Mouse (Mus musculus) right cerebral cortex, postnatal 10 days (tissue): ENCODE results near the gene Carm1.
A peak's percentile ranks its signal among the peaks of the same experiment; 100 is the strongest.

Experiments used
- DNase-seq, 2 experiments: peaks; one replicate each; pipeline ENCODE4 v3.0.0; 2021; ENCODE audit warnings: low spot score in 2 of 2

The Carm1 gene

GRCm38 (mm10) chr9:21575253-21575652 is 28.6 kb downstream of the Carm1 start:
- no peak for DNase-seq

GRCm38 (mm10) chr9:21576286-21576685 is 29.6 kb downstream of the Carm1 start:
- DNase-seq = no peak

- DNase-seq = no peak
Observed at GRCm38 (mm10) chr9:21578226-21578625, 31.5 kb downstream of the Carm1 start.

- DNase-seq = no peak
Observed at GRCm38 (mm10) chr9:21585401-21585800, 38.7 kb downstream of the Carm1 start.

GRCm38 (mm10) chr9:21587678-21588349 is 41.1 kb downstream of the Carm1 start:
- DNase-seq = peak in 1 of 2 experiments; percentile 50

- peak in 1 of 2 experiments; percentile 49 for DNase-seq
Observed at GRCm38 (mm10) chr9:21588350-21588749, 41.7 kb downstream of the Carm1 start.

GRCm38 (mm10) chr9:21589538-21589937 is 42.8 kb downstream of the Carm1 start:
- DNase-seq = no peak

- DNase-seq = no peak
Observed at GRCm38 (mm10) chr9:21591127-21591830, 44.6 kb downstream of the Carm1 start.

GRCm38 (mm10) chr9:21591831-21592702 is 45.4 kb downstream of the Carm1 start:
- DNase-seq = no peak

- peak; percentile 95 to 96 for DNase-seq
Observed at GRCm38 (mm10) chr9:21592703-21593121, 46.0 kb downstream of the Carm1 start, which contains the start of the genes Timm29 and Yipf2. TSS of gene Timm29 (plus strand) at chr9:21592722. TSS of gene Yipf2 (minus strand) at chr9:21592828.

GRCm38 (mm10) chr9:21593122-21593721 is 46.5 kb downstream of the Carm1 start:
- DNase-seq = peak; percentile 77 to 81

- peak in 1 of 2 experiments; percentile 71 for DNase-seq
Observed at GRCm38 (mm10) chr9:21594350-21594749, 47.7 kb downstream of the Carm1 start.

- DNase-seq = no peak
Observed at GRCm38 (mm10) chr9:21594838-21595237, 48.1 kb downstream of the Carm1 start.

- DNase-seq = no peak
Observed at GRCm38 (mm10) chr9:21598198-21598597, 51.5 kb downstream of the Carm1 start.

GRCm38 (mm10) chr9:21600186-21600585 is 53.5 kb downstream of the Carm1 start:
- no peak for DNase-seq

GRCm38 (mm10) chr9:21601073-21601472 is 54.4 kb downstream of the Carm1 start:
- DNase-seq = no peak

- peak; percentile 72 to 75 for DNase-seq
Observed at GRCm38 (mm10) chr9:21601722-21602399, 55.2 kb downstream of the Carm1 start.

- DNase-seq = no peak
Observed at GRCm38 (mm10) chr9:21604119-21604518, 57.4 kb downstream of the Carm1 start.

- no peak for DNase-seq
Observed at GRCm38 (mm10) chr9:21605865-21606264, 59.2 kb downstream of the Carm1 start.

- no peak for DNase-seq
Observed at GRCm38 (mm10) chr9:21606648-21607047, 60.0 kb downstream of the Carm1 start.

GRCm38 (mm10) chr9:21609861-21610260 is 63.2 kb downstream of the Carm1 start:
- no peak for DNase-seq
